Mouse (Mus musculus) adrenal gland, postnatal 14 days (tissue): ENCODE results near the gene Cap1. TPM values are rescaled to one million over a fixed set of nuclear protein-coding genes. Genes with fewer than 3 reads are reported as not detected.
"Not testable (repeated sequence)": the region's sequence is repeated elsewhere in the genome, so short reads cannot be mapped to it uniquely, and the experiment has no call there.

Source experiments
- DNase-seq: peaks from one replicate; pipeline ENCODE4 v3.0.0; 2021; ENCODE audit warnings: mixed read lengths
- total RNA-seq: library from RNA; stranded (reverse); gene quantifications from 2 replicates; pipeline ENCODE4 v1.2.3, GENCODE M21; 2021

Cap1 gene
- total RNA-seq, 1 experiment from 2014 or later, result 125 TPM

DNA sequence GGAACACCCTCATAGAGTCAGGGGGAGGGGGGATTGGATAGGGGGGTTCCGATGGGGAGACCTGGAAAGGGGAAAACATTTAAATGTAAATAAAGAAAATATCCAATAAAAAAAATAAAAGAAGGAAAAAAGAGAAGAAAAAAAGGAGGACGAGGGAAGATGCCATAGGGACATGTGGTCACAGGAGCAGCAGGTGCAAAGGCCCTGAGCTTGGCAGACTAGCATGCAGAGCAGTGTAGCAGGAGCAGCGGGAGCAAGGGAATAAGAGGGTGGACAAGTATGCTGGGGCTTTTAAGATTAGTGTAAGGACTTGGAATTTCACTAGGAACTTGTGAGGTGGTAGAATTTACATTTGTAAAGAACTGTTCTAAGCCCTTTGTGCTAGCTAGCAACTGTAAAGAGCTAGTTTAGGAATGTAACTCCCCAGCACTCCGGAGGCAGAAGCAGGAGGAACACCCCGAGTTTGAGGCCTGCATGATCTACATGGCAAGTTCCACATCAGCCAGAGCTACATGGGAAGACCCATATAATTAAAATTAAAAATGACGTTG, 48.6 kb downstream of the Cap1 start:
- DNase-seq, result no peak

GRCm38 (mm10) chr4:122836403-122836775, 49.5 kb downstream of the Cap1 start:
- no peak for DNase-seq

DNA sequence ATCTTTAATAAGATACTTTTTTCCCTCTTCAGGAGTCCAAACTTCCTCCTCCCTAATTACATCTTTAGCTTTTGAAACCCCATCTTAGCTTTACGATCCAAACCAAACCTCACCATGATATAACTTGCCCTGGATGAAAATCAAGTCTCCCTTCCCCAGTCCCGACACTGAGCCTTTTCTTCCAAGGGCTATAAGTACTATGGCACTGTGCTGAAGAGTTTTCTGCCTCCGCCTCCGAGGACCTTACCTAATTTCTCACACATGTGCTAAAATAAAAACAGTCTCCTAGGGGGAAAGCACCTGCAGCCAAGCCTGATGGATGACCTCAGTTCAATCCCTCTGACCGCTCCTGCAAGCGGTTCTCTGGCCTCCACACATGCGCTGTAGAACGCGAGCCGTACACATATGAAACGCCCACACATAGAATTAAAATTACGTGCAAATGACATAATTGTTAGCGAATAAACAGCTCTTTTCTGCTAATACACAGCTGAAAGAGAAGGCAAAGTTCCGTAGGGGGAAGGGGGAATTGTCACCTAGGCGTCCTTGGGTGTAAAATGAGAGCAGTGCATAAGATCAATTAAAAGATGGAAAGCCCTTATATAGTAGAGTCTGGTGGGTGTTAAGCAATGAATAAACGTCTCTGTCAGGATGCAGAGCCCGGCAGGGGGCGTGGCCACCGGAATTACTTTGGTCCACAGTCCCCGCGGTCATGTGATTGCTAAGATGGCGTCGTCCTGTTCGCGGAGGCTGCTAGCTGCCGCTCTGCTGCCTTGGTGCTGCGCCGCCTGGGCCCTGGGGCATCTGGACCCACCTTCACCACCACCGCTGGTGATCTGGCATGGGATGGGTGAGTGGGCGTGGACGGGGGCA, 50.1 kb downstream of the Cap1 start, which contains the start of gene Ppt1:
Gene Ppt1, plus strand, starts transcription at position 713 of the 873 bp plus-strand sequence.
- DNase-seq, result peak; percentile 90

GRCm38 (mm10) chr4:122831888-122832287, 54.0 kb downstream of the Cap1 start:
- no peak for DNase-seq

DNA sequence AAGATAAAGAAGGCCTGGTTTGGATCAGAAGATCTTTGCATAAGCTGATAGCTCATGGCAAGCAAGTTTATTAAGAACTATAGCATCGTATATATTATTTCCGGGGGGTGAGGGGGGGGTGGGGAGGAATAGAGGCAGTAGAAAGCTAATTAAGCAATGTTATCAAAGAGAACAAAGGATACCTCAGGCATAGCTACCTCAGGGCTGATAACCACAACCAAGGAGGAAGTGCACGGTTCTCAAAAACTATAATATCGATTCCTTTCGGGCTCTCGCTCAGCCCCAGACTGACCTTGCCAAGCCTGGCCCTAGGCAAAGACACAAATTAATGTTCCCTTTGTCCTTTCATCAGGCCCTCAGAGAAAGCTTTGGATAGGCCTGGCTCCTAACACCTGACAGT, 56.5 kb downstream of the Cap1 start:
- no peak for DNase-seq

- no peak for DNase-seq
These were observed 58.2 kb downstream of the Cap1 start for GRCm38 (mm10) chr4:122827651-122828050.

- DNase-seq, result not testable (repeated sequence)
These were observed 64.9 kb downstream of the Cap1 start for GRCm38 (mm10) chr4:122820941-122821340.

DNA sequence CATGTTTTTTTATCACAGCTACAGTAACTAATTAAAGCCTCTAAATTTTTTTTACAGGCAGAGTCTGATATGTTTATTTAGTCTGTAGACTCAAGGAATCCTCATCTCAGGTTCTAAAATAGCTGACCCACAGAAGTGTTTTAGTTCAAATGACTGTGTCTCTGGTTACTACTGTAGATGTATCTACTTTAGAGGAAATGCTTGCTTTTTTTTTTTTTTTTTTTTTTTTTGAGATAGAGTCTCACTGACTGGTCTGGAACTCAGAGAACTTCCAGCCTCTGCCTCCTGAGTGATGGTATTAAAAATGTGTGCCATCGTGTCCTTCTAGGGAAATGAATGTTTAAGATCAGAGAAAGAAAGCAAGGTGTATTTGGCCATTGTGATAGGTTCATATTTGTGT, 69.7 kb downstream of the Cap1 start:
- no peak for DNase-seq

GRCm38 (mm10) chr4:122811824-122812223, 74.0 kb downstream of the Cap1 start:
- DNase-seq, result no peak

DNA sequence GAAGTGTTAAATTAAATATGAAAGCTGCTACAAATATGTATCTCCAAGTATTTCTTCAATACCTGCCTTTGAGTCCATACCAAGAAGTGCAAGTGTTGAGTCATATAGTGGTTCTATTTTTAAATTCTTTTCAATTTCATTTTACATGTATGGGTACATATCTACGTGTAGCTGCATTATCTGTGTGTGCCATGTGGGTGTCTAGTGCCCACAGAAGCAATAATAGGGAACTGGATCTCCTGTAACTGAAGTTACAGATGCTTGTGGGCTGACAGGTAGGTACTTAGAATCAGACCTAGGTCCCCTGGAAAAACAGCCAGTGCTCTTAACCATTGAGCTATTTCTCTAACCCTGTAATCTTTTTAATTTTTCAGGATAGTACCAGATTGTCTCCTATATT, 74.7 kb downstream of the Cap1 start:
- no peak for DNase-seq

Other genes starting within 250 kb of the Cap1 start
- gene 9530002B09Rik, start 196.8 kb downstream of the Cap1 start, total RNA-seq, result not detected in 2 replicates
- 48.6 and 55.9 TPM in 2 replicates for gene Ppt1, start 49.8 kb downstream of the Cap1 start, total RNA-seq
- gene Mfsd2a, start 75.1 kb upstream of the Cap1 start, total RNA-seq, result 2.7 and 5.7 TPM in 2 replicates
- gene Mycl, start 109.6 kb upstream of the Cap1 start, total RNA-seq, result 2.3 and 3.5 TPM in 2 replicates
- gene Trit1, start 130.5 kb upstream of the Cap1 start, total RNA-seq, result 19.0 and 25.7 TPM in 2 replicates
- gene Bmp8b, start 219.1 kb upstream of the Cap1 start, total RNA-seq, result not detected in 2 replicates
- gene Oxct2b, start 230.2 kb upstream of the Cap1 start, total RNA-seq, result not detected in 2 replicates